Mouse (Mus musculus) large intestine, adult 2 months (tissue): ENCODE data around the gene Ctso. TPM values are rescaled to one million over a fixed set of nuclear protein-coding genes. Genes with fewer than 3 reads are reported as not detected.

Experiments used
- DNase-seq: peaks from one replicate; pipeline ENCODE4 v3.0.0-alpha.2; 2012; ENCODE audit warnings: low read depth, low spot score
- WGBS: fragments of 180-500 bp; shearing (Covaris S2); methylation state at CpG from one replicate; pipeline ENCODE4 v1.1.7; 2018; 5-methylcytosine and 5-hydroxymethylcytosine counted together
- polyA plus RNA-seq: library from polyadenylated mRNA; depleted of rRNA; stranded (reverse); fragments of >200 nt; gene quantifications from 2 replicates; pipeline ENCODE4 v1.2.3, GENCODE M21; 2012

Ctso gene
- polyA plus RNA-seq, 1 experiment = 5.4 TPM

DNA sequence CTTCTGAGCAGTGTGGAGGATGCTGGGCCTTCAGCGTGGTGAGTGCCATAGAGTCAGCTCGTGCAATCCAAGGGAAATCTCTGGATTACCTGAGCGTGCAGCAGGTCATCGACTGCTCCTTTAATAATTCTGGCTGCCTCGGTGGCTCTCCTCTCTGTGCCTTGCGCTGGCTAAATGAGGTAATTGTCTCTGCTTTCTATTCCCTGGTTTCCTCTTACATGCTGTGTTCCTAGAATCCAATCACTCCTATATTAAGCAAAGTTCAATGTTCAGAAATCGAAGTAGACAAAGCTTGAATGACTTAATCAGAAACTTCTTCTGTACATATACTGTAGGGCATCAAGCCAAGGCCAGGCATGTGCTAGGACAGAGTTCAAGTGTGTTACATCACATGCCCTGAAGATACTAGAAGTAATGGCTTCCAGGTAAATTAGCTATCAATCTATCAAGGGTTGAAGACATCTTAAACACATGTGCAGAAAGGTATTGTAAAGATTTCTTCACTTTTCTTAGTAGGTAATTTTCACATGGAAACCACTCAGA lies 12.5 kb downstream of the Ctso start:
- DNase-seq = no peak
- WGBS = 72% methylated on average over 7 of the region's 7 CpGs

DNA sequence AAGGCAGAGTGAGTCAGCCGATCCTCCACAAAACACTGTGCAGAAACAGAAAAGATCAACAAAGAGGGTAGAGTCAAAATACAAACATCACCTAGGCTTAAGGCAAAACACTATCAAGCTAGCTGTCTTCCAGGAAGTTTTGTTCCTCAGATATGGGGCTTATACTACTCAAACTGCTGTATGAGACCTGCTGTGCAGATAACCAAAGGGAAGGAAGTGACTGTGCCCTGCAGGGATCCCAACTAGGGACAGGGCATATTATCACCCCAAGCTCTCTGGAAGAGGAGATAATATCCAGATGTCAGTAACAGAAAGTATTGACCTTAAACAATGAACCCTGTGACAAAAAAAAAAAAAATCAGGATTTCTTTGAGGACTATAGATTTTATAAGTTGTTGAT lies 16.6 kb downstream of the Ctso start:
- 77% methylated on average over 1 of the region's 1 CpGs for WGBS
- DNase-seq = no peak

DNA sequence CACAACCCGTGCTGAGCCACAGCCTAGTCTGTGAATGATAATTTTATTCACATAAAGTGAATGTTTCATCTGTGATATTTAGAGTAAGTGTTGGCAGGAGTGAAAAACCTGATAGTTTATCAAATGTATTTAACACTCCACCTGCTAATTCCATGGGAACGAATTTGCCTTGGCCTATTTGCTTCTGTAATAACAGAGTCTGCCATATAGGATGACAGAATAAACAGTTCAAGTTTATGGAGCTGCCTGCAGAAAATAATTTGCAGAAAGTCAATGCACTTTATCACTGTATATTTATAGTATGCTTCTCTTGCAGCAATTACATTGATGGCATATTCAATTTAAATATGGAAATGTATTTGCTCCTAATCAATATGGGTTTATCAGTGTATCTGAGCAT lies 19.4 kb downstream of the Ctso start:
- DNase-seq = no peak
- WGBS = 21% methylated on average over 2 of the region's 2 CpGs

DNA sequence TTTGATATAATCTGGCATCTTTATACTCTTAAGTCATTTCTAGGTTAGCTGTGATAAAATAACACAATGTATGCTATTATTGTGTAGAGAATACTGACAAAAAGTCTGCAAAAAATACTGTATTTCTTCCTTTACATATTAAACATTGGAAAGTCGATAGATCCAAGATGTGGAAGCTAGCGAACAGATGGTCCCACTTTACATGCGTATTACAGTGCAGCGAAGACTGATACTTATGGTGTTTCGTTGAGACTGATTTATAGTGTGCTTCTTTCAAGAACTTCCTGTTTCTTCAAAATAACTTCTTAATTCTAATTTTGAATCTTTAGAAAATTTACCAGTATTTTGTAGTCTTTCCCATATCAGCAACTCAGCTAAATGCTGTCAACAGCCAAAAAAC lies 25.1 kb downstream of the Ctso start:
- no peak for DNase-seq
- 86% methylated on average over 5 of the region's 5 CpGs for WGBS

DNA sequence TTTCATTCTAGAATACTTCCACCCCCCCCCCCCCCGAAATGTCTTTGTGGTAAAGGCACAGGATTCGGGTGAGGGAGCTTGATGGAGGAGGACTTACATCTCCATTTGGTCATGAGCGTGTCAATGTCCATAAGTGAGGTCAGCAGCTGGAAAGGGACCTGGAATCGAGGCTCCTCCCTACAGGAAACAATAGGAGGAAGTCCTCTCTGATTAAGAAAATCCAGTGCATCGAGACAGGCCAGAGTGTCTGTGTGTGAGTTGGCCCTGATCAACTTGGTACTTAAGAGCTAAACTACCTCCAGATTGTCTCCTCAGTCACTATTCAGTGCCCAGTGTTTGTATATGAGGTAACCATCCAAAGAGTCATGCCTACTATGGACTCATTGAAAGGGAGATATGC lies 28.9 kb downstream of the Ctso start:
- WGBS = 77% methylated on average over 5 of the region's 5 CpGs
- DNase-seq = no peak

DNA sequence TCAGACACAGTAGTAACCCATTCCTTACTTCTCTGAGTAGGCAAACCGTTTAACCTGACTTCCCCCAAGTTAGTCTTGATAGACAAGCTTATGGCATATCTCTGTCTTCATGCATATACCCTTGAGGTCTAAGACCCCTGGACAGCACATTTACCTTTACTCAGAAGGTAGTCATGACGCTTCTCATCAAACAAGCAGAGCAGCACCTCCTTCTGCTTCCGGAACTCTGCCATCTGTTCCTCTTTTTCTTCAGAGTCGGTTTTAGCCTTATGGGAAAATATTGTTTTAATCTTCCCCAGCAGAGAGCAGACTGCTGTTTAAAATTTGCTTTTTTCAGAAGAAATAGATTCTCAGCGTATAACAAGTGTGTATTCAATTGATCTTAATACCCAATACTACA lies 31.4 kb downstream of the Ctso start:
- 82% methylated on average over 5 of the region's 5 CpGs for WGBS
- no peak for DNase-seq

DNA sequence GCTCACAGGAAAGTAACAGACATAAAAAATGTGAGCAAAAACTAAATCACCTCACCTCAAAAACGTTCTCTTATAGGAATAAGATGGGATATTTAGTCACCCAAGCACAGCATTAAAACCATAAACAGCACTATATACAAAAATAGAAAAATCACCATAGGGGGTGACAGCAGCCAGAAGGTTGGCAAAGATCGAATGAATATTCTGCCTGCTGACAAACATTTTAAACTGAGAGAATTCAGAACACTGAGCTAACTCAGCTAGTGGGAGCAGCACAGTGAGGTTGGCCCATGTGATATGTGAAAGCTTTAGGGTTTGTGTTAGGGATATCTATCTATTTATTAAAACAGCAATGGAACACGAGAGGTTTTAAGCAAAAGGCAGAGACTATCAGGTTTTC lies 32.2 kb downstream of the Ctso start:
- WGBS = 71% methylated on average over 3 of the region's 3 CpGs
- no peak for DNase-seq

DNA sequence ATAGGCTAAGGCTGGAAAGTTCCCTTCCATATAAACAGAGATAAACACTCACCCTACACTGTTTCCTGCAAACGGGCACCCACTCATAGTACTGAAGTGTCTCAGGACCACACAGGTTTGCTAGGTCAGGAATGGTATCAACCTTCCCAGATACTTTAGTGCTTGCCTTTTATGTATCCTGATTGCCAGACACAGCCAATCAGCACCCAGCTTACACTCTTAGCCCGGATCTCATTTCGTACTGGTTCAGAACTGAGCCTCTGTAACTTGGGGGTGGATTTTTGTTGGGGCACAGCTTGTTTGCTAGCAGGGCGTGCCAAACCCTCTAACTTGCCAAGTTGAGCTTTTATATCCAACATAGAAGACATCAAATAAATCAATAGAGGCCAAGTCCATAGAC lies 43.2 kb downstream of the Ctso start:
- 23% methylated on average over 4 of the region's 4 CpGs for WGBS
- no peak for DNase-seq

DNA sequence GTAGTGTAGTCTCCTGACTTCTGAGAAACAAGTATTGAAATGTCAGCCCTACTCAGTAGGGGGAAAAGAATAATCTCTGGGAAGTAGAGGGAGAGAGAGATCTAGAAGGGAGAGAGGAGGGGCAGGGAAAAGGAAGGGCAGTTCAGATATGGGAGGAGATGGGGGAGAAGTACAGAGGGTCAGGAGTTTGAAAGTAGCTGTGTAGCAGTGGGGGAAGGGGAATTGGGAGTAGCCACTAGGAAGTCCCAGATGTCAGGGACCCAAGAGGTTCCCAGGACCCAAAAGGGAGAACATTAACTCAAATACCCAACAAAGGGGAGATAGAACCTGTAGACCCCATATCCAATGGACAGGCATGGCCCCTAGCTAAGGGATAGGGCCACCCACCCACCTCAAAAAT lies 43.7 kb downstream of the Ctso start, which contains the start of gene Tdo2:
Gene Tdo2, minus strand, starts transcription at position 101 of the 400 bp plus-strand sequence.
- no peak for DNase-seq

DNA sequence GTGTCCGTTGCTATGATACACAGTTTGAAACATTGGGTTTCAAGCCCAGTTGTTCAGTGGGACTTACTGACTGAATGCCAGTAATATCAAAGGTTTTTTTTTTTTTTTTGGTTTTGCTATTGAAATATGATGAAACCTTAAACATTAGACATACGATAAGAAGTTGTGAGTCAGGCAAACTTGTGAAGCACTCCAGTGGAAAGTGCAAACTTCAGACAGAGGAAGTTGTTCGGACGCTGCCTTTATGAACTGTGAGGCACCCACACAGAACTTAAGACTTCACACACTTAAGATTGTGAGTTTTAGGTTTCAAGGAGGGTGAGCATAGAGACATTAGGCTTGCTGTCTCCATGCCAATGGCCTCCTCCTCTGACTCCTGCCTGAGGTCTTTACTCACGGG lies 49.2 kb downstream of the Ctso start:
- DNase-seq = no peak
- WGBS = 90% methylated on average over 5 of the region's 5 CpGs

DNA sequence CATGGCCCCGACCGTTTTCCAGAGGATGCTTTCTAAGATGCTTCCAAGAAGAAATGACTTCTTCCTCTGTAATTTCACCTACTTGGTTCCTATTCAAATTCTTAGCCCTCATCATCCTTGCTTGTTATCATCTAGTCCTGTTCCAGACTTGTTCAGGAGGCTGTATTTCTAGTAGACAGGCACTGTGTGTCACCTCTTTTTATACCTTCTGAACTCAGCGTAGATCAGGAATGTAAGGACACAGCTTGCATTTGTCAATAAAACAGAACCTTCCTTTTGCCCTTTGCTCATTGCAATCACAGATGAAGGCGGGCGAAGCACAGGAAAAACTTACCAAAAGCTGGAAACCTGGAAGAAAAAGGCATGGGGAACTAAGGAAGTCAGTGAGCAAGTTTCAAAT lies 49.6 kb downstream of the Ctso start, which contains the start of gene Asic5:
Gene Asic5, plus strand, starts transcription at position 301 of the 400 bp plus-strand sequence.
- no peak for DNase-seq
- 60% methylated on average over 5 of the region's 5 CpGs for WGBS

DNA sequence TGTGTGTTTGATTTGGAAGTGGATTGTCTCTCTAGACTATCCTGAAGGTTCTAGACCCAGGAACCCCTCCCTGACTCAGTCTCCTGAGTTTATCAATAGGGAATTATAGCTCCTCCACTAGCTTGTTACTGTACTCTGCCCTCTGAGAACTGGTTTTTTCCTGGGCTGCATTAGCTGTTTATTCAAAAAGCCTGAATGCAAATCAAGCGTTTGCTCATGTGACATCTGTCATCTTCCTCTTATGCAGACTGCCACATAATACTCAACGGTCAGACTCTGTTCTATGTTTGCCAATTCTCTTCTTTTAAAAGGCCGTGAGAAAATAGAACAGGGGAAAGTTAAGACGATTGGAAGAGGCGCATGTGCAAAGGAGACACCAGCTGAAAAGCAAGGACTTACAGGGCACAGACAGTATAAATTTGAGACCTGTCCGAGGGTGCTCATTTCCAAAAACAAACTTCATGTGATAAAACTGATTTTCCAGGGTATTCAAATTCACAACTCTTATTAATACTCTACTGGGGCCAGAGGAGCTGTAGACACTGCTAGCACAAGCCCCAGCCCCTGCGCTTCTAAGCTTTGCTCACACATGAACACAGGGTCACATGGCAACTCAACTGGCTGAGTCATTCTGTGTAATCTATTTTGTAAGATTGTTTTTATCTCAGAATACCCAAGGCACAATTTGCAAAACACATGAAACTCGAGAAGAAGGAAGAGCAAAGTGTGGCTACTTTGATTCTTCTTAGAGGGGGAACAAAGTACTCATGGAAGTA lies 50.9 kb downstream of the Ctso start:
- 63% methylated on average over 8 of the region's 8 CpGs for WGBS
- DNase-seq = no peak

DNA sequence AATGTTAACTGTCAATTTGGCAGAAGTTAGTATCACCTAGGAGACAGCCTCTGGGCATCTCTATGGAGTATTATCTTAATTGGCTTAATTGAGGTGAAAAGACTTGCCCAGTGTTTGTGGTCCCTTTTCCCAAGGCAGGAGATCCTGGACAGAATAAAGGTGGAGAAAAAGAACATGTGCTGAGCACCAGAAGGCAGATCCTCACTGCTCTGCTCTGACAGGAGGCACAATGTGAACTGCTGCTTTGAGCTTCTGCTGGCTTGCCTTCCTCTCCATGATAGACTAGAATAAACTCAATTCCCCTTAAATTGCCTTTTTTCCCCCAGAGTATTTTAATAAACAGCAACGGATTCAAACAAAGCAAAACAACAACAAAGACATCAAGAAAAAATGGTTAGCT lies 52.7 kb downstream of the Ctso start:
- 51% methylated on average over 1 of the region's 1 CpGs for WGBS
- DNase-seq = no peak

DNA sequence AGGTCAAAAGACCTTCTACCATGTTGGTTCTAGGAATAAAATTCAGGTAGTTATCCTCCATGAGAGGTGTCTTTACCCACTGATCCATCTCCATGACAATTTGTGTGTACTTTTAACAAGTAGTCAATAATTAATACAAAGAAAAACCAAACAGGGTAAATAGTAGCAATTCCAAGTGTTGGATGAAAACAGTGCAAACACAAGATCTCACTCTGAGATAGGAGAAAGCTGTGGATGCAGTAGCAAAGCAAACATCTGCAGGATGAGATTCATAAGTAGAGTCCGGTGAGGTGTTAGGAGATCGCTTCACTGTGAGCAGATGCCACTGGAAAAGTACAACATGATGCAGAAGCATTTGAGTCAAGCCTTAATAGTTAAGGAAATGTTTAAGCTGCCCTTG lies 53.7 kb downstream of the Ctso start:
- WGBS = 79% methylated on average over 2 of the region's 2 CpGs
- no peak for DNase-seq

DNA sequence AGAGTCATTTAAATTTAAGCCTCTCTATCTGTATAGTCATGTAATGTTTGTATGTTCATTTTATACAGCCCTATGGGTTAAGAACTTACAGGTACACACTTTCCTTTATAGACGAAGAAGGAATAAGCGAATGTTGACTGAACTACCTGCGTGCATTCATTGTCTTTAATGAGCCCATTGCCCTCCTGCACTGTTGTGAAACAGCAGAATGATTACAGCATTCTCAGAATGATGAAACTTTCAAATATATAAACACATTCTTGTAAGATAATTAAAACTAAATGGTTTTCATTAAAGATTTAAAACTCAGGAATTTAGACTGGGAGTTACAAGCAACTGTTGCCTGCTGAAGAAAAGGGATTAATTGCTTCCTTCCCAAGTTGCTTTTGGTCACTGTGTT lies 55.2 kb downstream of the Ctso start:
- 82% methylated on average over 3 of the region's 3 CpGs for WGBS
- no peak for DNase-seq

DNA sequence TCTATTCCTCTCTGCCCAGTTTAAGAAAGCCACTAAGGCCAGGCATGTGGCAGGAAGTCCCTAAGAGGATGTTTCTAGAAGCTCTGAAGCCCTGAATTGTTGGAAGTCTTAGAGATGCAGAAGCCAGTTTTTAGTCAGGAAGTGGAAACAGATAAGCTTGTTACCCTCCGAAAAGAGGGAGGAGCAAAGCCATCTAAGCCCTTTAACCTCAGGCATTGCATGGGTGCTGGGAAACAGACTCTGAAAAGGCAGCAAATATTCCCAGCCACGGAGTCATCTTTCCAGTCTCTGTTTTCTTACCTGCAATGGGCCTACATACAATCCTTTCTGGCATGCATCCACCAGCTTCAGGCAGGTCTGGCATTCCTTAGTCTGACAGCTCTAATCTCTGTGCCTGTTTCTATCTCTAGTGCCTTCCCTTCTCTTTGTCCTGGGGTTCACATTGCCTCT lies 57.3 kb downstream of the Ctso start:
- no peak for DNase-seq

DNA sequence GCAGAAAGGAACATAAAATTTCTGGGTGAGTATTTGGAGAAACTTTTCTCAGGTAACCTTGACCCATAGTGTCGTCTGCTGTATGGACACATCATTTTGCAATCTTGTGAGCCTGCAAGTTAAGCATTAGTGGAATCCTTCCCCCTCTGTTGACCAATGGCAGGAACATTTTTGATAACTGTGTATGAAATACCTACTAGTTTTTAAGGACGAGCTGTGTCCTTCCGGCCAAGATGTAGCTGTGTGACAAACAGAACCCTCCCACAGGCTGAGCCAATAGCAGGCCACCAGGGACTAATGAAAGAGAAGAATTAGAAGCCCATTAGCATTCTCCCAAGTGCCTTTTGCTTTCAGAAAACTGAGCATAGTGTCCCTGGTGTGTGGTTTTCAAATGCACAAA lies 58.1 kb downstream of the Ctso start:
- WGBS = 69% methylated on average over 3 of the region's 3 CpGs
- no peak for DNase-seq

More for the DNA sequence above, 57.3 kb downstream of the Ctso start:
- 32% methylated on average over 2 of the region's 2 CpGs for WGBS

DNA sequence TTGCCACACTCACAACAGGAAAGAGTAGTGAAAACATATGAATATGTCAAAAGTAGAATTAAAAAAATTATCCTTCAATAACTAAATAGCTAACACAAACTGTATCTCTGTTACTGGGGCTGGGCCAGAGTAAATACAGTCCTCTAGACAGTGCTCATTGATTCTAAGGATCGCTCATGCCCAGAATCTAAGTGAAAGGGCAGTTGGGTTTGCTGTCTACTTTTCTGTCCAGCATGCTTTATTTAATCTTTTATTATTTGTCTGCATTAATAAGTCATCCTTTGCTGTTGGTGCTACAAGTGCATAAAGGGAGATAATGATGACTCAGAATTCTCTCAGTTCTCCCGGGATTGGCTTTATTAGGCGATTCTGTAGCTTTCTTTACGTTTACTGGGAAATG lies 63.0 kb downstream of the Ctso start:
- 26% methylated on average over 4 of the region's 4 CpGs for WGBS
- no peak for DNase-seq

DNA sequence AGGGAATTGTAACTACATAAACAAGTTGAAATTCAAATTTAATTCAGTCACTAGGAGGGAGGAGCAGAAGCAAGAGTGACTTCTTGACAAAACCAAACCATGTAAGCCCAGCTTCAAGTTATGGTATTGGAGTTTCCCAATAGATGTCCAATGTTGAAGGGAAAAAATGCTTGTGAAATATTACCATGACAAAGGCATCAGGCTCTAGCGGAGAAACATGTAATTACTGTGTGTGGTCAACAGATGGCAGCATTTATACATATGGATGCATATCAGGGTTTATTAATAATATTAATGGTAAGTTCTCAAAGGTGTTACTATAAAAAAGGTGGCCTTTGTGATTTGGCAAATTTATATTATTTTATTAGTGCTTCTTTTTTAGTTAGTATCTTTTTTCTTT lies 63.6 kb downstream of the Ctso start:
- WGBS = 0% methylated on average over 1 of the region's 1 CpGs
- peak; percentile 7 for DNase-seq
